Comparison of ENCODE assay signal across 19 mouse cellular contexts in the genomic region with DNA sequence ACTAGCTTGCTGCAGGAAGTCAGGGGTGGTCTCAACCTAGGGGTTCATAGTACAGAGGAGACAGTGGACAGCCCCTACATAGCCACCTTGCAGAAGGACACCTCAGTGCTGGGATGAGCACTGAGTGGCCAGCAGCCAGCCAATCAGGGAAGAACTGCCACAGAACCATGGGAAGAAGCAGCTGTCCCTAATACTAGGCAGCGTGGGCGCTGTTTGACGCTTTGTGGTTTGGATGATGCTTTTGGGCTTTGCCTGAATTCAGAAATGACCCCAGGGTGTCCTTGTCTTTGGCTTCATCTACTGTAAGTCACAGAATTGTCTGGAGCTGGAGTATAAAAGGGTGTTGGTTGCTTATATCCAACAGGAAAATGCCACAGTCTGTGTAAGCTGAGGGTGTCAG.
"Had no signal": no experiment of that assay in that cellular context is flagged by ENCODE, and none has a peak within 500 bp of the region (broad histone marks: within the 10 kb centered on the region; RNA-seq: fewer than 3 reads in every experiment).

No protein-coding gene starts in this region.

- H3K9ac ChIP-seq: liver, embryonic 15.5 days; liver, postnatal 0 days; lung, embryonic 15.5 days; midbrain, embryonic 13.5 days; midbrain, embryonic 15.5 days; neural tube, embryonic 13.5 days; neural tube, embryonic 15.5 days had no signal

- H3K27me3 ChIP-seq: liver, embryonic 15.5 days; lung, embryonic 15.5 days; midbrain, embryonic 13.5 days; midbrain, embryonic 15.5 days; neural tube, embryonic 15.5 days had no signal

- H3K4me1 ChIP-seq: liver, embryonic 15.5 days; megakaryocyte, embryonic 14.5 days; midbrain, embryonic 13.5 days; midbrain, embryonic 15.5 days had no signal

- H3K4me3 ChIP-seq: liver, embryonic 15.5 days; lung, embryonic 15.5 days; megakaryocyte, embryonic 14.5 days; midbrain, embryonic 13.5 days; midbrain, embryonic 15.5 days; neural tube, embryonic 13.5 days; neural tube, embryonic 15.5 days had no signal

- H3K36me3 ChIP-seq: liver, embryonic 15.5 days; lung, embryonic 15.5 days; midbrain, embryonic 13.5 days; midbrain, embryonic 15.5 days; neural tube, embryonic 13.5 days; neural tube, embryonic 15.5 days had no signal

- H3K27ac ChIP-seq: liver, embryonic 15.5 days; lung, embryonic 15.5 days; macrophage; midbrain, embryonic 13.5 days; midbrain, embryonic 15.5 days; neural tube, embryonic 13.5 days; neural tube, embryonic 15.5 days had no signal

- H3K4me2 ChIP-seq: liver, embryonic 15.5 days; lung, embryonic 15.5 days; midbrain, embryonic 11.5 days; midbrain, embryonic 13.5 days; midbrain, embryonic 15.5 days; neural tube, embryonic 13.5 days; neural tube, embryonic 15.5 days had no signal

- ATAC-seq: liver, postnatal 0 days; lung, postnatal 0 days; midbrain, embryonic 13.5 days; midbrain, embryonic 15.5 days had no signal

- H3K9me3 ChIP-seq: liver, embryonic 15.5 days; lung, embryonic 15.5 days; megakaryocyte, embryonic 14.5 days; midbrain, embryonic 13.5 days; midbrain, embryonic 15.5 days; neural tube, embryonic 13.5 days; neural tube, embryonic 15.5 days had no signal

- DNase-seq: liver, postnatal 0 days; lung, adult 2 months; lung, postnatal 14 days; lung, postnatal 36 days; right cerebral cortex, postnatal 14 days; right cerebral cortex, postnatal 4 days; thymus, adult 2 months; thymus, postnatal 25 days; thymus, postnatal 4 days had no signal
